Mouse (Mus musculus): ENCODE data around the gene Slc38a1. TPM values are rescaled to one million over a fixed set of nuclear protein-coding genes. Genes with fewer than 3 reads are reported as not detected.

Slc38a1 gene
- polyA plus RNA-seq, 1 experiment, result 136 TPM

GRCm38 (mm10) chr15:96688036-96688435 is 45.3 kb upstream of the Slc38a1 start:
- H3K27me3 ChIP-seq (ENCODE audit: control insufficient read depth, insufficient read depth, low read length), result no peaks in the 10 kb centered on the region
- DNase-seq, result no peak
- peaks cover 13% of the 10 kb centered on the region for H3K4me1 ChIP-seq (replicated peaks; ENCODE audit: control insufficient read depth, insufficient read depth, low read length)
- H3K36me3 ChIP-seq (ENCODE audit: control insufficient read depth, insufficient read depth, low read length), result peaks cover 55% of the 10 kb centered on the region
- H3K4me3 ChIP-seq (ENCODE audit: control insufficient read depth, insufficient read depth, low read length), result no peak overlapping the region
- 92% methylated on average over 6 of the region's 6 CpGs for WGBS
- no peak for TF ChIP-seq CTCF (IDR thresholded peaks at IDR 0.05; ENCODE audit: borderline replicate concordance, control insufficient read depth, extremely low read depth, insufficient read depth, low read length, poor library complexity)
- no peak for TF ChIP-seq POLR2A (IDR thresholded peaks at IDR 0.05; ENCODE audit: control insufficient read depth, extremely low read depth, insufficient read depth, low read length, poor library complexity)
- H3K27ac ChIP-seq (ENCODE audit: control insufficient read depth, insufficient read depth, low read length), result no peak overlapping the region

- TF ChIP-seq POLR2A (IDR thresholded peaks at IDR 0.05; ENCODE audit: control insufficient read depth, extremely low read depth, insufficient read depth, low read length, poor library complexity), result no peak
- no peak for TF ChIP-seq CTCF (IDR thresholded peaks at IDR 0.05; ENCODE audit: borderline replicate concordance, control insufficient read depth, extremely low read depth, insufficient read depth, low read length, poor library complexity)
- Histone ChIP-seq H3K4me1 (replicated peaks; ENCODE audit: control insufficient read depth, insufficient read depth, low read length) (peaks cover 13% of the 10 kb centered on the region), H3K27me3 (ENCODE audit: control insufficient read depth, insufficient read depth, low read length) (no peaks in the 10 kb centered on the region), H3K27ac (ENCODE audit: control insufficient read depth, insufficient read depth, low read length) (no peak overlapping the region), H3K4me3 (ENCODE audit: control insufficient read depth, insufficient read depth, low read length) (no peak overlapping the region), H3K36me3 (ENCODE audit: control insufficient read depth, insufficient read depth, low read length) (peaks cover 48% of the 10 kb centered on the region)
- 86% methylated on average over 1 of the region's 1 CpGs for WGBS
- no peak for DNase-seq
Measured at GRCm38 (mm10) chr15:96687366-96687765, 44.7 kb upstream of the Slc38a1 start.

- WGBS, result 93% methylated on average over 9 of the region's 9 CpGs
- H3K36me3 ChIP-seq (ENCODE audit: control insufficient read depth, insufficient read depth, low read length), result peaks cover 39% of the 10 kb centered on the region
Measured at GRCm38 (mm10) chr15:96686201-96687159, 43.8 kb upstream of the Slc38a1 start.

GRCm38 (mm10) chr15:96685273-96685672 is 42.6 kb upstream of the Slc38a1 start:
- no peak overlapping the region for H3K4me3 ChIP-seq (ENCODE audit: control insufficient read depth, insufficient read depth, low read length)
- H3K27me3 ChIP-seq (ENCODE audit: control insufficient read depth, insufficient read depth, low read length), result no peaks in the 10 kb centered on the region
- H3K4me1 ChIP-seq (replicated peaks; ENCODE audit: control insufficient read depth, insufficient read depth, low read length), result peaks cover 13% of the 10 kb centered on the region
- H3K36me3 ChIP-seq (ENCODE audit: control insufficient read depth, insufficient read depth, low read length), result peaks cover 27% of the 10 kb centered on the region
- WGBS, result 26% methylated on average over 6 of the region's 6 CpGs
- no peak for DNase-seq
- TF ChIP-seq CTCF (IDR thresholded peaks at IDR 0.05; ENCODE audit: borderline replicate concordance, control insufficient read depth, extremely low read depth, insufficient read depth, low read length, poor library complexity) (no peak), POLR2A (IDR thresholded peaks at IDR 0.05; ENCODE audit: control insufficient read depth, extremely low read depth, insufficient read depth, low read length, poor library complexity) (no peak)
- no peak overlapping the region for H3K27ac ChIP-seq (ENCODE audit: control insufficient read depth, insufficient read depth, low read length)

More at GRCm38 (mm10) chr15:96686201-96687159, 43.8 kb upstream of the Slc38a1 start:
- Histone ChIP-seq H3K27ac (ENCODE audit: control insufficient read depth, insufficient read depth, low read length) (no peak overlapping the region), H3K4me1 (replicated peaks; ENCODE audit: control insufficient read depth, insufficient read depth, low read length) (peaks cover 13% of the 10 kb centered on the region), H3K4me3 (ENCODE audit: control insufficient read depth, insufficient read depth, low read length) (no peak overlapping the region), H3K27me3 (ENCODE audit: control insufficient read depth, insufficient read depth, low read length) (no peaks in the 10 kb centered on the region)
- TF ChIP-seq CTCF (IDR thresholded peaks at IDR 0.05; ENCODE audit: borderline replicate concordance, control insufficient read depth, extremely low read depth, insufficient read depth, low read length, poor library complexity) (no peak), POLR2A (IDR thresholded peaks at IDR 0.05; ENCODE audit: control insufficient read depth, extremely low read depth, insufficient read depth, low read length, poor library complexity) (no peak)
- no peak for DNase-seq

- peaks cover 13% of the 10 kb centered on the region for H3K4me1 ChIP-seq (replicated peaks; ENCODE audit: control insufficient read depth, insufficient read depth, low read length)
- WGBS, result 7% methylated on average over 11 of the region's 11 CpGs
- H3K4me3 ChIP-seq (ENCODE audit: control insufficient read depth, insufficient read depth, low read length), result peak overlapping the region; percentile 29
- no peaks in the 10 kb centered on the region for H3K27me3 ChIP-seq (ENCODE audit: control insufficient read depth, insufficient read depth, low read length)
- H3K36me3 ChIP-seq (ENCODE audit: control insufficient read depth, insufficient read depth, low read length), result peaks cover 20% of the 10 kb centered on the region
- H3K27ac ChIP-seq (ENCODE audit: control insufficient read depth, insufficient read depth, low read length), result peak overlapping the region; percentile 25; the same call in 1 of the 2 replicates
- TF ChIP-seq POLR2A (IDR thresholded peaks at IDR 0.05; ENCODE audit: control insufficient read depth, extremely low read depth, insufficient read depth, low read length, poor library complexity), result no peak
- TF ChIP-seq CTCF (IDR thresholded peaks at IDR 0.05; ENCODE audit: borderline replicate concordance, control insufficient read depth, extremely low read depth, insufficient read depth, low read length, poor library complexity), result no peak
- DNase-seq, result peak; percentile 57
Measured at GRCm38 (mm10) chr15:96684132-96684830, 41.6 kb upstream of the Slc38a1 start.

All from thymus, adult 2 months (tissue).